Mouse (Mus musculus): Measurements from ENCODE around the gene Slc6a20a.
"Not testable (repeated sequence)": the region's sequence is repeated elsewhere in the genome, so short reads cannot be mapped to it uniquely, and the experiment has no call there.

Slc6a20a gene

DNA sequence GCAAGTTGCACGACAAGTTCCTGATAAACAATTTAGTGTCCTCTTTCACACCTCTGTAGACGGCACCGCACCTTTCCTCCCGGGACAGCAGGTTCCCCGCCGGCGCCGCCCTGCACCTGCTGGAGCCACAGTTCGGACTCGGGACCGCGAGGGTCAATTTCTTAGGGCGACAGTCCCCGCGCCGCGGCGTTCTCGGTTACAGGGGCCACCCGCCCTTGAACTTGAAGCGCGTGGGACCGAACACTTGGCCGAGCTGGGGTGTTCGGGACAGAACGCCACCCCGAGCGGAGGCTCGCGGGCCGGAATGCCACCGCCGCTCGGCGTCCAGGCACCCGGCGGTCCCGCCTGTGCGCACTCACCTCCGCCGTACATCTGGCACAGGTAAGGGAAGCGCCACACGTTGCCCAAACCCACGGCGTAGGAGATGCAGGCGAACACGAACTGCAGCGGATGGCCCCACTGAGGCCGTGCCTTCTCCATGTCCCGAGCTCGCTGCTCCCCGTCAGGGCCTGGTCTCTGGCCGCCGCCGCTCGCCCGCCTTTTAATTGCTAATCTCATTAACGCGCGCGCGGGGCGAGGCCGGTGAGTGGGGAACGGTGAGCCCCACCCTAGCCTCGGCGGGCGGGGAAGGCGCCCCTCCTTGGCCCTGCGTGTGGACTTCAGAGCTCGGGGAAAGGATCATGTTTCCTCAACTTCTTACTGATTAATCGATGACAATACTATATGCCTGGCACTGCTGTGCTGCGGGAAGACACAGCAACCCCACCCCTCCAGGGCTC is at the start of gene Slc6a20a, which contains the start of gene Ccr9:
Slc6a20a (minus strand) TSS at position 559 of the 779 bp plus-strand sequence.
Ccr9 (plus strand) TSS at position 113 of the 779 bp plus-strand sequence.
- no peak for DNase-seq

DNA sequence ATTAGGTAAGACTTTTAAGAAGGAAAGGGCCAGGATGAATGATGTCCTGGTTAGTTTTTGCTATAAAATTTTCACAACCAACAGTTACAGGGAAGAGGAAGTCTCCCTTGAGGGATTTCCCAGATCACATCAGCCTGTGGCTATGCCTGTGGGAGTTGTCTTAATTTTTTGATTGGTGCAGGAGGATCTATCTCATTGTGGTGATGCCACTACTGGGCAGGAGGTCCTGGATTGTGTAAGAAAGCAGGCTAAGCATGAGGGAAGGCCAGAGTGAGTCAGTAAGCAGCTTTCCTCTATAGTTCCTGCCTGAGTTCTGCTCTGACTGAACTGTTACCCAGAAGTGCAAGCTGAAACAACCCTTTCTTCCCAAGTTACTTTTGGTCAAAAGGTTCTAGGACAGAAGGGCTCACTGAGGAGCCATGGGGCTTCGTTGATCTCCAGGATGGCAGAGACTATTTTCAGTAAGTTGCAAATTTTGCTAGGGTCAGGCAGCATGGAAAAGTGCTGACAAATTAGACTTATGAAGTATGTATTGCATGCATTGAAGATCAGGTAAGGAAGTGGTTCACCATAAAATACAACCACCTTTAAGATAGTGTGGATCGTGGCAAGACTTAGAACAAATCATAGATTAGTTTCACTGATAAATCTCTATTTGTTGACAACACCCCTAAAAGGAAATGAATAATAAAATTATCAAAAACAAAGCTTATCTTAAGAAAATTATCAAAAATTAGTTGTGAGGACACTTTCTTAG is 44.2 kb upstream of the Slc6a20a start:
- DNase-seq: no peak

- DNase-seq: peak; percentile 98
Observed at GRCm38 (mm10) chr9:123717186-123718008, 38.7 kb upstream of the Slc6a20a start, which contains the start of gene Lztfl1. Gene Lztfl1, minus strand, starts transcription at chr9:123717697.

DNA sequence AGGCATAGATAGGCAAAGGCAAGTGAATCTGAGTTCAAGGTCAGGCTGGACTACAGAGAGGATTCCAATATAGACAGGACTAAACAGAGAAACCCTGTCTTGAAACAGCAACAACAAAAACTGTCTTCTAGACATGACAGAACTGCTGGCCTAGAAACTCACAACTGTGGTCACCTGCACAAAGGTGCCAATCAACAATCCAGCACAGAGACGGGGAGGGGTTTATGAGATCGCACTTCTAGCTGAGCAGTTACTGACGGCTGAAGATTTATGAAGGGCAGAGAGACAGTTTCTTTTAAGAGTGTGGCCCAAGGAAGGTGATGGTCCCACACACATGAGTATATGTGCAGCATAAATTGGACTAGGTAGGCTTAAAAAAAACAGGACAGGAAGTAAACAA is 37.6 kb upstream of the Slc6a20a start:
- DNase-seq: no peak

DNA sequence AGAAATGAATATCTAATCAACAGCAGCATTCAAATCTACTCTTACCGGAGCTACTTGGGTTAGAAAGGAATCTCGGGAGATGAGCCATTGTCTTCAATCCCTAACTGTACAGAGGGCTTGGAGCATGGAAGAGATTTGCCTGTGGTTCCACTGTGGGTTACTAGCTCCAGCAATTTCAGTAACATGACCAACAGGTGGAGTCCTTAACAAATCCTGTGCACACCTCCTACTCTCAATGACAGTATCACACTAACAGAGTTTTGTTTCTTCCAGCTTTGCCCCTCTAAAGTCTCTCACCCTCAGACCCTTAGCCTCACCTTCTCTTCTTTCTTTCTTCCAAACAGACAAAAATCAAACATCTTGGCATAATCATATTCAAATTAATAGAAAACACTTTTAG is 34.4 kb upstream of the Slc6a20a start:
- DNase-seq: no peak

- no peak for DNase-seq
Observed at GRCm38 (mm10) chr9:123709226-123709625, 30.5 kb upstream of the Slc6a20a start.

GRCm38 (mm10) chr9:123701822-123702221 is 23.1 kb upstream of the Slc6a20a start:
- no peak for DNase-seq

DNA sequence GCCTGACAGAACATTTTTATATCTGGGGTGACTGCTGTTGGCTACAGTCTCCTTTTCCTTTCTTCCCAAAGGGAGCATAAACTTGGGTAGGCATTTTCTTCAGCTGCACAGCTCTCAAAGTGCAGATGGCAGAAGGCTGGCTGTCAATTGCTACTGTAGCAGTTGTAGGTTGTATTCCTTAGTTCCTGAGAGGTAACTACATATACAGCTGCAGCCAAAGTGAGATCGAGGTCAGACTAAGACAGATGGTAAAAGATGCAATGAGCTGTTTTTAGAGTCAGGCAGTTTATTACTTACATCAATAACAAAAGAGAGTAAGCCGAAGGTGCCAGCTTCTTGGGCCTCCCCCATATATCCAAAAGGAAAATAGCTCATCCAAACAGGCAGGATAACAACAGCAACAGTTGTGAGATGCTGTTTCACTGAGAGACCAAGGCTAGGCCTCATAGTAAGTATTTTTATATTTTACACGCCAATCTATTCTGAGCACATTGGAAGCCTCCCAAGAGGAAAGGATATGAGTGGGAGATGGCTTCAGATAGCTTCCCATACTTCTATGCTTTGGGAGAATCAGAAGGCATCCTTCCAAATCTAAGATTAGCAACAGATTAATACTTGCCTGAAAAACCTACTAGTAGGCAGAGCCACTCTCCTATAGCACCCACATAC is 17.1 kb upstream of the Slc6a20a start:
- DNase-seq: no peak

GRCm38 (mm10) chr9:123688227-123688626 is 9.5 kb upstream of the Slc6a20a start:
- no peak for DNase-seq

GRCm38 (mm10) chr9:123686206-123686605 is 7.5 kb upstream of the Slc6a20a start:
- DNase-seq: peak; percentile 4

DNA sequence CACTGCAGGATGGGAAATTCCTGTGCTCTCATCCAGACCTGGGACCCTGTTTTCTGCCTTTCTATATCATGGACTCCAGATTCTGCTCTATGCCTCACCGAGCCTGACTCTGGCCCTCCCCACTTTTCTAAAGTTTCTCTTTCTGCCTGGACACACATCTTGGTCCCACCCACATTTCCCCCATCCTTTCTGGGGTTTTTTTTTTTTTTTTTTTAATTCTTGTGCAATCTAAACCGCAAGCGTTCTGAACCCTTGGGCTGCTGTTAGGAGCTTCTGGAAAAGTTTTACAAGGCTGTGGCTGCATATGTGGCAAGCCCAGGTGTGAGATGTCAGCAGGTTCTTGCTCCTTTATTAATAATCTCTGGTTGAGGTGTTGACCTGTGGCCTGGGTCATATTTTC is 5.0 kb upstream of the Slc6a20a start:
- no peak for DNase-seq

DNA sequence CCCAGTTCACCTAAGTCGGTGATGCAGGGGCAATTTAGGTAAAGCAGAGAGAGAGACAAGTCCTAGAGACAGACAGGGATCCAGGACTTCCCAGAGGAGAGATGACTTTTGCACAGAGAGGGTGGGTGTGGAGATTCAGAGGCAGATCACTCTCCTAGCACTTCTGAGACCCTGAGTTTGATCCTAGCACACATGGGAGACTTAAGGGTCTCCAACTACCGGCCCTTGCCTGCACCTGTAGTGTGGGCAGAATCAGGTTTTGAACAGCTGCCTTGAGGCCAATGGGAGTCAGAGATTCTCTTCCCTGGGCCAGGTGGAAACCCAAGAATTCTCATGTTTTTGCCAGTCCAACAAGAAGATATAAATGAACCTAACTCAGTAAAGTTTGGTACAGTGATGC is 513 bp upstream of the Slc6a20a start:
- DNase-seq: no peak

DNA sequence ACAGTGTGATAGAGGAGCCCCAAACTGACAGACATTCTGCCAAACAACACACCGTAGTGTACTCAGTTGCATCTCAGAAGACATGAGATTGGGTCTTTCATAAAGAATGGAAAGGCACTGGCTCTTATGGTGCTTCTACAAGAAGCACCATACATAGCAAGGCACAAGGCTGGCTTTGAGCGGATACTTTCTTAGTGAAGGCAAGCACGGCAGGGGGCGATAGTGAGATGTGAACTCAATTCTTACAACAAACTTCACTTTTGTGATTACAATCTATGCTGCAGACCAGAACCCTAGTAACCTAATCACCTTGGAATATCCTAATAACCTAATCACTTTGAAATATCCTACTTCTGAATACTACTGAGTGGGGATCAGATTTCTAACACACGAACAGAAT is 13.0 kb downstream of the Slc6a20a start:
- no peak for DNase-seq

DNA sequence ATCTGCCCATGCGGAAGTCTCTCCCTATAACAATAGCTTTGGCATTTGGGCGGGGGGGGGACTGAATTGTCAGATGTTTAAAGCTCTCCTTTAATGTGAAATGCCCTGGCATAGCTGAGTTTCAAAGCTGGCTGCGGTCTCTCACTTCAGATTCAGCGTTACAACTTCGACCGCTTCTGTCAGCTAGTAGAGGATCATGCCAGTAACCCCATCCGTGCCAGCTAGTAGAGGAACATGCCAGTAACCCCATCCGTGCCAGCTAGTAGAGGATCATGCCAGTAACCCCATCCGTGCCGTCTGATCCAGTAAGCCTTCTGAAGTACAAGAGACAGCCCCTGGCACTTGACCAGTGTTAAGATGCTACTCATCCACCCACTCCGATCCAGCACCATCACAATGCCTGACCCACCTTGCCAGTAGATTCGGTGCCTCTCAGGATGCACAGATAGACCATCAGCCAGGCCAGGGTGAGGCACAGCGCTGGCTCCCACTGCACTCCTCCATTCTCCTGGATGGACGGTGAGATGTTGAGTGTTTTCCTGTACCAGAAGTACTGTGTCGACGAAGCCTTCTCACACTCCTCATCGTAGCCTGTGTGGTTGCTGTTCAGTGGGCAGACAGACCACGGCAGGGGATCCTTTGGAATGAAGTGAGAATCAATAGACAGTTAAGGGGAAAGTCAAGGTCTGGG is 18.6 kb downstream of the Slc6a20a start:
- not testable (repeated sequence) for DNase-seq

DNA sequence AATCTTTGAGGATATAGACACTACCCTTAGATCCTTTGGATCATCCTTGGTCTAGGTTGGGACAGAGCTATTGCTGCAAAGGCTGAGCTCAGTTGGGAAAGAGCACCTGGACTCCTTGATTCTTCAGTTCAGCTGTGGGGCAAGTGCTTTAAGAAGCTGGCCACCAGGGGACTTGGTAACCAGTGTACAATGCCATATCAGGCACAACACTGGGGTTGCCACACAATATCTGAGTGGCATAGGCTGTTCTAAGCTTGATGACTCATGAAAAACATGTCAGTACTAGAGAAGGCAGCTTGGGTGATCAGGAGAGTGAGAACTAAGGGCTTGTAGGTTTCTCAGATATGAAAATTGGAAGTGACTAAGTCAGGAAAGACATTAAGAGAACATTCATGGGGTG is 19.7 kb downstream of the Slc6a20a start:
- DNase-seq: no peak

DNA sequence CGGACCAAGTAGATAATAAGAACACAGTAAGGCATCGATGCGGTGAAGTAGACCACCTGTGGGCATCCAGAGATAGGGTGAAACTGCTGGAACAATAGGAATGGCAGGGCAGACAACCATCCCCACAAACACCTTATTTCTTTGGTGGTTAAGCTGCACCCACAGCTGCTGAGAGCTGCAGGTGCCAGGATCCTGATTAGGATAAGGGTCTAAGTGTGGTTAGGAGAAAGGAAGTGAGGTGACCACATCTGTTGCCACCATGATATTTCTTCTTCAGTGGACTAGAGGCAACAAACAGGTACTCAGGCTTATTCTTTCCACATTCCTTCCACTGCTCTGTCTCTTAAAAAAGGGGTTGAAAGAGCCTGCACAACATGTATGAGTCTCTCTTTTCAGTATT is 21.2 kb downstream of the Slc6a20a start:
- DNase-seq: no peak

DNA sequence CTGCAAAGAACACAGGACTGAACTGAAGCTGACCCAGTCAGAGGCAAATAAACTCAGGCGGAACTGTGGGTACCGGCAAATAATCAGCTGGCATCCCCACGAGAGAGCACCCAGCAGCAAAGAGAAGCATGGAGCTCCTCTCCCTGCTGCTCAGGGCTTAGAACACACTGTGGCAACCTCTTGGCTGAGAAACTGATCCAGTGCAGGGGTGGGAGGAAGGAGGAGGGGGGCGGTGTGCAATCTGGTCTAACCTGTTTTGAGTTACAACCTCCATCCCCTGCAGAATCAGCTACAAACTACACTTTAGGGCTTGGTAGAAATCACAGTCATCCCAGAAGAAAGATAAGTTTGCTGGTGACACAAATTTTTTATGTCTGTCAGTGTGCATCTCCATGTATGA is 27.3 kb downstream of the Slc6a20a start:
- no peak for DNase-seq

DNA sequence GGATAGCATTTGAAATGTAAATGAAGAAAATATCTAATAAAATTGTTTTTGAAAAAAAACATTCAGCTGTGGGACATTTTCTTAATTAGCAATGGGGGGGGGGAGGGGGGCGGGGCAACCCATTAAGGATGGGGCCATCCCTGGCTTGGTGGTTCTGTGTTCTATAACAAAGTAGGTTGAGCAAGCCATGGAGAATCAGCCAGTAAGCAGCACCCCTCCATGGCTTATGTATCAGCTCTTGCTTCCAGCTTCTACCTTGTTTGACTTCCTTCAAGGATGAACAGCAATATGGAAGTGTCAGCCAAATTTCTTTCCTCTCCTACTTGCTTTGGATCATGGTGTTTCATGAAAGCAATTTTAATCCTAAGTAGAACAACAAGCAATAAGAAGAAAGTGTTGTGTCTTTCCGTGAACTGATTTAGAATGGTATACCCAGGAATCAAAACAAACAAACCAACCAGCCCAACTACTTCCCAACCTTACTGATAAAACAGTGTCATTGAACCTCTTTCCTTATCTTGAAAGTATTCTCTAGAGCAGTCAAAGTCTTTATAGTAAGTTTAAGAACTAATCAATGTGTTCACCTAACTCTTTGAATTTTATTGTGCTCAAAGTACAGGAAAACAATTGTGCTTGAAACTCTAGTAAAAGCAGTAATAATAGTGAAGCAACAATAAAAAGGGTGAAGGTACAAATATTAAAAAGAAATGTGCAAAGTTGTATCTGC is 28.7 kb downstream of the Slc6a20a start:
- DNase-seq: no peak

DNA sequence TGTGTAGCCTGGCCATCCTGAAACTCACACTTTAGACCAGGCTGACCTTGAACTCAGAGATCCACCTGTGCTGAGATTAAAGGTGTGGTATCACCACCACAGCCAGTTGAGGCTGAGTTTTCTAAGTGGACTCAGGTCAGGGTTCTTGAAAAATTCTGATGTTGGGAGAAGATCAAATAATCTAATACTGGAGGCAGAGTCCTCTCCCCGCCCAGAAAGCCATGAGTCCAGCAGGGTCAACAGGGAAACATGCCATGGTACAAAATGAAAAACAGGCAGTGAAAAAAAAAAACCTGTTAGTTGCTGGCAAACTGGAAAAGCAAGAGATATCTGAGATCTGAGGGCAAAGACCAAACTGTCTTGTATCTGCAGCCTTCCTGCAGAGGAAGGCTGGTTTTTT is 38.6 kb downstream of the Slc6a20a start:
- DNase-seq: no peak

DNA sequence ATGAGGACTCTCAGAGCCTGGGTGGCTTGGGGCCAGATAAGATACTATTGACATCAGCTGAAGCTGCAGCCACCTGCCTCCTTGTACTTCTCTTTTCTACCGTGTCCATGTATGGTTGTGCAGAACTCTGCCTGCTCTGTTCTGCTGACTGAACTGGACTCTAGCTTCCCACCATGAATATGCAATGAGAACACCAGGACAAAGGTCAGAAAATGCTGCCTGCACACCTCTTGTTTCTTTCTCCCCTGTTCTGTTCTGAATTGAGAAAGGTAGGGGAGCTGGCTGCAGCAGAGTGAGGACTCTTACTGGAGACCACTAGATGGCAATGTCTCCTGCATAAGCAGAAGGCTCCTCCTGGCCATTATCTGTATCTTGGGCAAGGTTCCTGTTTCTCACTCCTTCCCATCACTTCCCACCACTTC is 40.0 kb downstream of the Slc6a20a start:
- peak; percentile 16 for DNase-seq

- no peak for DNase-seq
Observed at GRCm38 (mm10) chr9:123638231-123638630, 40.5 kb downstream of the Slc6a20a start.

All from cerebellum, adult 9-10 months (tissue).